In the genomic region with DNA sequence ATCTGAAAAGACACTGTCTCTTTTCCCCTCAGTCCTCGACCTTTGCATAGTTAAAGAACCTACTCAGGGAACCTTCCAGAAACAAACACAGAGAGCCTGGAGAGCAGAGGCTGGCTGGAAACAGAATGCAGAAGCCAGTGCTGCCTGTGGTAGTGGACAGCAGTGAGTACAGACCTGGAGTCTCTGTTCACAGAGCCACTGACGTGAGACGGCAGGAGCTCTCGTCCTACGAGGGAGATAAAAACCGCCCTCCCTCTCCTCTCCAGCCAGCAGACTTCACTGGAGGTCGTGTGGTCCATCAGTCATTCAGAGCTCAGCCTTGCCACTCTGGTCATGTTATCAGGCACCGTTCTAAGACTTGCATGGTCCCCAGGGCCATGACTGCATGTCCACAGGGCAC, we compare ENCODE assay signal across 28 mouse cellular contexts.
"Had no signal": no experiment of that assay in that cellular context is flagged by ENCODE, and none has a peak within 500 bp of the region (broad histone marks: within the 10 kb centered on the region; RNA-seq: fewer than 3 reads in every experiment).

No protein-coding gene starts in this region.

- H3K4me3 ChIP-seq: gastrocnemius, adult 2 months; heart, embryonic 10.5 days; heart, embryonic 12.5 days; hindbrain, embryonic 10.5 days; hindbrain, embryonic 12.5 days; intestine, embryonic 15.5 days; layer of hippocampus, adult 2 months; left cerebral cortex, adult 2 months; limb, embryonic 10.5 days; limb, embryonic 12.5 days; liver, embryonic 13.5 days; liver, embryonic 15.5 days had no signal

- H3K36me3 ChIP-seq: heart, embryonic 10.5 days; heart, embryonic 12.5 days; hindbrain, embryonic 10.5 days; hindbrain, embryonic 12.5 days; intestine, embryonic 15.5 days; limb, embryonic 10.5 days; limb, embryonic 12.5 days; liver, embryonic 13.5 days; liver, embryonic 15.5 days had no signal

- H3K27ac ChIP-seq: gastrocnemius, adult 2 months; heart, embryonic 10.5 days; hindbrain, embryonic 10.5 days; hindbrain, embryonic 12.5 days; hindbrain, embryonic 14.5 days; intestine, embryonic 15.5 days; kidney, postnatal 0 days; layer of hippocampus, adult 2 months; left cerebral cortex, adult 2 months; limb, embryonic 10.5 days; limb, embryonic 12.5 days; liver, embryonic 13.5 days; liver, embryonic 15.5 days had no signal

- DNase-seq: gastrocnemius, adult 2 months; gastrocnemius, postnatal 10 days; gastrocnemius, postnatal 25 days; heart, adult 18-20 months; heart, postnatal 10 days; heart, postnatal 4 days; kidney, adult 2 months; kidney, postnatal 14 days; kidney, postnatal 36 days; liver; liver, embryonic 13.5 days; liver, postnatal 0 days had no signal

- H3K4me2 ChIP-seq: heart, embryonic 12.5 days; hindbrain, embryonic 12.5 days; hindbrain, embryonic 14.5 days; intestine, embryonic 15.5 days; limb, embryonic 12.5 days; liver, embryonic 11.5 days; liver, embryonic 13.5 days; liver, embryonic 15.5 days had no signal

- H3K9ac ChIP-seq: heart, embryonic 12.5 days; hindbrain, embryonic 12.5 days; hindbrain, embryonic 14.5 days; intestine, embryonic 15.5 days; limb, embryonic 12.5 days; liver, embryonic 13.5 days; liver, embryonic 15.5 days; liver, postnatal 0 days had no signal

- H3K9me3 ChIP-seq: heart, embryonic 10.5 days; heart, embryonic 12.5 days; hindbrain, embryonic 10.5 days; hindbrain, embryonic 12.5 days; intestine, embryonic 15.5 days; limb, embryonic 10.5 days; limb, embryonic 12.5 days; liver, embryonic 13.5 days; liver, embryonic 15.5 days had no signal

- H3K4me1 ChIP-seq: liver, embryonic 13.5 days; liver, embryonic 15.5 days had no signal

- ATAC-seq: hindbrain, embryonic 16.5 days; inflammation-experienced regulatory T-cells, adult 6 months; intestine, embryonic 15.5 days; intestine, postnatal 0 days; liver, postnatal 0 days had no signal

- H3K27me3 ChIP-seq: intestine, embryonic 15.5 days; liver, embryonic 13.5 days; liver, embryonic 15.5 days had no signal
